Mouse (Mus musculus) intestine, embryonic 14.5 days (tissue): ENCODE results near the gene Ptprh. TPM values are rescaled to one million over a fixed set of nuclear protein-coding genes. Genes with fewer than 3 reads are reported as not detected.
A peak's percentile ranks its signal among the peaks of the same experiment; 100 is the strongest.
"Not testable (repeated sequence)": the region's sequence is repeated elsewhere in the genome, so short reads cannot be mapped to it uniquely, and the experiment has no call there.

Experiments used
- ATAC-seq: fragments of 200-750 bp; cut with Nextera tagmentation; replicated peaks from 2 replicates; pipeline ENCODE4 v1.8.0; 2017; ENCODE audit warnings: low read depth, moderate number of reproducible peaks, moderate TSS enrichment, moderate library complexity; ENCODE audit not compliant: low FRiP score, low TSS enrichment
- DNase-seq: peaks from one replicate; pipeline ENCODE4 v3.0.0-alpha.2; 2018; ENCODE audit warnings: low spot score
- H3K27ac ChIP-seq: fragments of 300-500 bp; sonication (generic); 2 replicates; pipeline ENCODE4 v1.5.1; 2014; ENCODE audit warnings: low read depth, mild to moderate bottlenecking, control low read depth
- H3K27me3 ChIP-seq: fragments of 300-500 bp; sonication (generic); replicated peaks from 2 replicates; pipeline ENCODE4 v1.6.1; 2014; ENCODE audit warnings: low read length, control low read depth; ENCODE audit not compliant: control insufficient read depth, insufficient read depth
- H3K36me3 ChIP-seq: fragments of 300-500 bp; sonication (generic); 2 replicates; pipeline ENCODE4 v1.6.1; 2014; ENCODE audit warnings: low read length, control low read depth; ENCODE audit not compliant: control insufficient read depth, insufficient read depth
- H3K4me1 ChIP-seq: fragments of 300-500 bp; sonication (generic); replicated peaks from 2 replicates; pipeline ENCODE4 v1.6.1; 2014; ENCODE audit warnings: low read length, control low read depth, mixed read lengths; ENCODE audit not compliant: control insufficient read depth, insufficient read depth
- H3K4me2 ChIP-seq: fragments of 300-500 bp; sonication (generic); 2 replicates; pipeline ENCODE4 v1.6.1; 2014; ENCODE audit warnings: low read length
- H3K4me3 ChIP-seq: fragments of 300-500 bp; sonication (generic); 2 replicates; pipeline ENCODE4 v1.5.1; 2014; ENCODE audit warnings: low read depth, low read length, control low read depth, mixed read lengths
- H3K9ac ChIP-seq: fragments of 300-500 bp; sonication (generic); 2 replicates; pipeline ENCODE4 v1.6.1; 2014; ENCODE audit warnings: mild to moderate bottlenecking, low read length
- H3K9me3 ChIP-seq: fragments of 300-500 bp; sonication (generic); 2 replicates; pipeline ENCODE4 v1.6.1; 2016; ENCODE audit warnings: low read length, control low read depth; ENCODE audit not compliant: control insufficient read depth
- WGBS: fragments of 180-500 bp; shearing (Covaris S2); extraction: QIAGEN DNeasy Blood & Tissue Kit; methylation state at CpG from one replicate; pipeline ENCODE4 v1.1.7; 2014; 5-methylcytosine and 5-hydroxymethylcytosine counted together
- polyA plus RNA-seq: library from polyadenylated mRNA; unstranded; fragments of >200 nt; fragmentation: Nextera tagmentation; extraction: Ambion mirVana; gene quantifications from 2 replicates; pipeline ENCODE4 v1.2.1, GENCODE M21; 2014

Gene Ptprh
- polyA plus RNA-seq, 1 experiment from 2014 or later, result not detected

- H3K4me2 ChIP-seq, result no peak overlapping the region
- no peak for DNase-seq
- ATAC-seq, result no peak
- no peak overlapping the region for H3K27ac ChIP-seq
- H3K4me1 ChIP-seq, result no peaks in the 10 kb centered on the region
- H3K36me3 ChIP-seq, result no peaks in the 10 kb centered on the region
- no peaks in the 10 kb centered on the region for H3K27me3 ChIP-seq
- no peak overlapping the region for H3K9ac ChIP-seq
- 77% methylated on average over 14 of the region's 14 CpGs for WGBS
- no peak overlapping the region for H3K4me3 ChIP-seq
- H3K9me3 ChIP-seq, result no peaks in the 10 kb centered on the region
Measured at GRCm38 (mm10) chr7:4613740-4614403, 10.0 kb upstream of the Ptprh start.

- WGBS, result 75% methylated on average over 1 of the region's 1 CpGs
- no peak overlapping the region for H3K4me3 ChIP-seq
- no peaks in the 10 kb centered on the region for H3K27me3 ChIP-seq
- no peak for DNase-seq
- H3K9ac ChIP-seq, result no peak overlapping the region
- H3K9me3 ChIP-seq, result no peaks in the 10 kb centered on the region
- no peak for ATAC-seq
- no peaks in the 10 kb centered on the region for H3K36me3 ChIP-seq
- H3K4me2 ChIP-seq, result no peak overlapping the region
- H3K27ac ChIP-seq, result no peak overlapping the region
- no peaks in the 10 kb centered on the region for H3K4me1 ChIP-seq
Measured at GRCm38 (mm10) chr7:4612956-4613355, 9.1 kb upstream of the Ptprh start.

- no peak for DNase-seq
- WGBS, result 66% methylated on average over 8 of the region's 8 CpGs
- ATAC-seq, result no peak
- H3K4me2 ChIP-seq, result no peak overlapping the region
- no peak overlapping the region for H3K27ac ChIP-seq
- no peaks in the 10 kb centered on the region for H3K9me3 ChIP-seq
- H3K4me1 ChIP-seq, result no peaks in the 10 kb centered on the region
- H3K4me3 ChIP-seq, result no peak overlapping the region
- H3K36me3 ChIP-seq, result no peaks in the 10 kb centered on the region
- no peak overlapping the region for H3K9ac ChIP-seq
- no peaks in the 10 kb centered on the region for H3K27me3 ChIP-seq
Measured at GRCm38 (mm10) chr7:4612386-4612785, 8.5 kb upstream of the Ptprh start.

GRCm38 (mm10) chr7:4611921-4612341 lies 8.1 kb upstream of the Ptprh start:
- ATAC-seq (no peak), DNase-seq (no peak)
- no peak overlapping the region for H3K4me3 ChIP-seq
- H3K9me3 ChIP-seq, result no peaks in the 10 kb centered on the region
- H3K27me3 ChIP-seq, result no peaks in the 10 kb centered on the region
- no peak overlapping the region for H3K4me2 ChIP-seq
- H3K4me1 ChIP-seq, result no peaks in the 10 kb centered on the region
- no peaks in the 10 kb centered on the region for H3K36me3 ChIP-seq
- WGBS, result 84% methylated on average over 12 of the region's 12 CpGs
- H3K27ac ChIP-seq, result no peak overlapping the region
- no peak overlapping the region for H3K9ac ChIP-seq

GRCm38 (mm10) chr7:4611511-4611910 lies 7.7 kb upstream of the Ptprh start:
- no peak for ATAC-seq
- Histone ChIP-seq H3K27me3 (no peaks in the 10 kb centered on the region), H3K4me2 (no peak overlapping the region), H3K27ac (no peak overlapping the region), H3K36me3 (no peaks in the 10 kb centered on the region), H3K4me1 (no peaks in the 10 kb centered on the region), H3K9ac (no peak overlapping the region), H3K9me3 (no peaks in the 10 kb centered on the region), H3K4me3 (no peak overlapping the region)
- DNase-seq, result no peak
- WGBS, result 87% methylated on average over 12 of the region's 12 CpGs

GRCm38 (mm10) chr7:4608002-4608401 lies 4.2 kb upstream of the Ptprh start:
- Histone ChIP-seq H3K9ac (no peak overlapping the region), H3K27ac (no peak overlapping the region), H3K4me3 (no peak overlapping the region), H3K9me3 (no peaks in the 10 kb centered on the region), H3K27me3 (no peaks in the 10 kb centered on the region), H3K4me2 (no peak overlapping the region), H3K36me3 (no peaks in the 10 kb centered on the region), H3K4me1 (no peaks in the 10 kb centered on the region)
- 0 out of 2 replicates have a peak, but pooled peaks have one; percentile 32 for ATAC-seq
- no peak for DNase-seq
- WGBS, result 57% methylated on average over 5 of the region's 5 CpGs

GRCm38 (mm10) chr7:4602969-4603368 lies 872 bp downstream of the Ptprh start:
- Histone ChIP-seq H3K4me3 (no peak overlapping the region), H3K36me3 (no peaks in the 10 kb centered on the region), H3K4me1 (no peaks in the 10 kb centered on the region), H3K9ac (no peak overlapping the region), H3K27me3 (no peaks in the 10 kb centered on the region), H3K27ac (no peak overlapping the region), H3K9me3 (no peaks in the 10 kb centered on the region), H3K4me2 (no peak overlapping the region)
- ATAC-seq, result no peak
- DNase-seq, result no peak
- 89% methylated on average over 6 of the region's 6 CpGs for WGBS

- DNase-seq, result not testable (repeated sequence)
- WGBS, result 82% methylated on average over 4 of the region's 4 CpGs
Measured at GRCm38 (mm10) chr7:4597046-4597445, 6.8 kb downstream of the Ptprh start.

GRCm38 (mm10) chr7:4581481-4581880 lies 22.4 kb downstream of the Ptprh start:
- H3K27ac ChIP-seq, H3K9me3 ChIP-seq, H3K36me3 ChIP-seq, H3K4me3 ChIP-seq, H3K4me1 ChIP-seq, DNase-seq, H3K9ac ChIP-seq, H3K4me2 ChIP-seq, H3K27me3 ChIP-seq, ATAC-seq: not testable (repeated sequence)
- 81% methylated on average over 3 of the region's 3 CpGs for WGBS

More at GRCm38 (mm10) chr7:4597046-4597445, 6.8 kb downstream of the Ptprh start:
- ATAC-seq, H3K9ac ChIP-seq, H3K4me2 ChIP-seq, H3K27me3 ChIP-seq, H3K4me1 ChIP-seq, H3K4me3 ChIP-seq, H3K9me3 ChIP-seq, H3K36me3 ChIP-seq, H3K27ac ChIP-seq: not testable (repeated sequence)
